Mouse (Mus musculus) heart, postnatal 36 days (tissue): ENCODE data around the gene Robo1. TPM values are rescaled to one million over a fixed set of nuclear protein-coding genes. Genes with fewer than 3 reads are reported as not detected.

Experiments
- DNase-seq, 2 experiments: peaks; one replicate each; pipeline ENCODE4 v3.0.0; 2021 to 2022
- intact Hi-C: fragments of 180-260 bp; cut with DNase I; formaldehyde crosslinking; loops from one replicate; pipeline ENCODE4 v1.15.1; 2025
- total RNA-seq, 2 experiments: library from RNA; stranded (reverse); gene quantifications; 2 replicates each; pipeline ENCODE4 v1.2.3; 2021

Robo1 gene
- total RNA-seq, 2 experiments from 2014 or later = 1.4 TPM

DNA sequence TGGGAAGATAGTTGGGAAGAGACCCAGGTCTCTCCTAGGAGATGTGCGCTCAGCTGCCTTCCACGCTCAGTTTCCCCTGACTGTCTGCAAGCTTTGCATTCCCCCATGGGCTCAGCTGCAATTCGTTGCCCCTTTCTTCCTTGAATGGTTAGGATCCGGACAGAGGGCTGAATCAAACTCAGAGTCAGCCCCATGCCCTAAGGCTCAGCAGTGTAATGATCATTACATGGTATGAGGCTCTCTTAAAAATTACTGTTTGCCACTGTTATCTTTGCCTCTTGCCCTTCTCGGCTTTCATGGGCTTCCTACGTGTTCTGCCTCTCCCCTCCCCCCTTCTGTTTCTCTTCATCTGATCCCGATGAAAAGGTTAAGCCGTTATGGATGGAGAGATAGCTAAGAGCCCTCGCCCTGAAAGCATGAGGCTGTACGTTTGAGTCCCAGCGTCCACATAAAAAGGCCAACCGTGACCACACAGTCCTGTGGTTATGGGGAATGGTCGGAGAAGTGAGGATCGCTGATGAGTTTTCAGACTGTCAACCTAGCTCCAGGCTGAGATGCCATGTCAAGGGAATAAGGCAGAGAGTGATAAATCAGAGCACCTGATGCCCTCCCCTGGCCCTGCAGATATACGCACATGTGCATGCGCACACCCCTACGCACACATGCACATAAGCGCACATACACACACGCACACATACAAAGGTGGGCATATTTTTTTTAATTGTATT lies 668.9 kb downstream of the Robo1 start:
- no peak for DNase-seq
- intact Hi-C loops = no loop called here

- intact Hi-C loops = loop anchor here (1.0 to 5.0 kb wide), 5 partner anchors 287 to 762 kb away; no protein-coding TSS in a partner anchor
- DNase-seq = peak; percentile 68 to 70
These were observed 671.5 kb downstream of the Robo1 start for GRCm38 (mm10) chr16:72979407-72980219.

GRCm38 (mm10) chr16:72990376-72991167 lies 682.5 kb downstream of the Robo1 start:
- DNase-seq = no peak
- intact Hi-C loops = no loop called here

DNA sequence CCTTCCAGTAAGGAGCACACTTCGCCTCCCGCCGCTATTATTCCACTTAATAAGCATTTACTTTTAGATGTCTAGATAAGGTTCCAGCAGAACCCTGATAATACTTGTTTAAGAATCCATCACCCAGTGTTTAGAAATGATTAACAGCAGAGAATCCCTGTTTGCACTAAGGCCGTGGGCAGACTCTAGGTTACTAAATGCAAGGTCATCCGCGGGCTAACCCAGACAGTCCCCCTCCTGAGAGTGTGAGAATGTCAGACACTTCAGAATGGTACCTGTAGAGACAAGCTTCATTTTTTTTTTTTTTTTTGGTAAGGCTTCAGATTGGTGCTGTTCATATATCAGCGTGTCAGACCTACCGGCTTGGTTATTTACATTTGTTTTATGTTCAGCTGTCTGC lies 685.1 kb downstream of the Robo1 start:
- intact Hi-C loops = no loop called here
- no peak for DNase-seq

DNA sequence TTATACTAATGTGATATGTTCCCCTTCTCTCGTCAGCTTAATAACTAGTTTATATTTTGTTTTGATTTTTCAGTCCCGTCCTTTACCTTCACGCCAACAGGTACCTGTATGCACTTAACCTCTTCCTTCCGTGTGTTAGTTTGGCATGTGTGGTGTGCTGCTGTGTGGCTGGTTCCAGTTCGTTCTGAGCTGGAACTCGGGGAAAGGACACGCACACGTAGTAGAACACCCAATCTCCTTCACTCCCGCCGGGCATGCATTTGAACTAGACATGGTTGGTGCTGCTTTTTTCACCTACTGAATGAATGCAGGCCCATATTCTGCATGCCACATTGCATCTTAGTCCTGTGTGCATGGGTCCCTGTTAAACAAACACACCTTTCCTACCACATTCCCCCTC lies 685.5 kb downstream of the Robo1 start:
- DNase-seq = no peak
- intact Hi-C loops = no loop called here

- intact Hi-C loops = loop anchor here (1.0 kb wide), 1 partner anchor 1418 kb away; no protein-coding TSS in a partner anchor
- DNase-seq = peak; percentile 32 to 48
These were observed 687.3 kb downstream of the Robo1 start for GRCm38 (mm10) chr16:72995251-72995954.

- intact Hi-C loops = loop anchor here (1.0 kb wide), 1 partner anchor 1417 kb away; no protein-coding TSS in a partner anchor
- no peak for DNase-seq
These were observed 687.9 kb downstream of the Robo1 start for GRCm38 (mm10) chr16:72995955-72996535.

- intact Hi-C loops = no loop called here
- DNase-seq = no peak
These were observed 690.6 kb downstream of the Robo1 start for GRCm38 (mm10) chr16:72998677-72999076.

DNA sequence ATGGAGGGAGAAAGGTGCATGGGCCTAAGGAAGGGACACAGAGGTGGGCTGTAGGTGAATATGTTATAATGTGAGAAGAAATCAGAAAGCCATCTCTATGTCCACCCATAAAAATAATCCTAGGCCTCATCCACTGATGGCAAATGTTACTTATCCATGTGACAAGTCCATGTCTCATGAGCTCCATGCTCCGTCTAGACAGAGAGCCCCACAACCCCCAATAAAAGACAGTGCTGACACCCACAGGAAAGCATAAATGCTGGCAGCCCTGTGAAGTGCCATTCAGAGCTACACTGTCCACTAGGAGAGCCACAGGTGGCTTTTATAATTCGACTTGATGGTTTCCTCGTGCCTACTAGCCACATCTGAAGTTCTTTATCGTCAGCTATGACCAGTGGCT lies 694.6 kb downstream of the Robo1 start:
- no peak for DNase-seq
- intact Hi-C loops = no loop called here

DNA sequence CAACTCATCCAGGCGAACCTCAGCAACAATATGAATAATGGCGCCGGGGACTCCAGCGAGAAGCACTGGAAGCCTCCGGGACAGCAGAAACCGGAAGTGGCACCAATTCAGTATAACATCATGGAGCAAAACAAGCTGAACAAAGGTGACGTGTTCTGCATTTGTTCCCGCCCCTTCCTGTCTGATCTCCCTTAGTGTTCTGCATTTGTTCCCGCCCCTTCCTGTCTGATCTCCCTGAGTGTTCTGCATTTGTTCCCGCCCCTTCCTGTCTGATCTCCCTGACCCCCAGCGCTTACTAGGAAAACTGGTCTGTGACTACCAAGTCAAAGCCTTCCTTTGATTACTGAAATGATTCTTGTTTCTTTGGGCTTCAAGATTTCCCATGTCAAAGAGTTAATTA lies 696.5 kb downstream of the Robo1 start:
- intact Hi-C loops = no loop called here
- no peak for DNase-seq

GRCm38 (mm10) chr16:73005831-73006230 lies 697.7 kb downstream of the Robo1 start:
- DNase-seq = no peak
- intact Hi-C loops = no loop called here

DNA sequence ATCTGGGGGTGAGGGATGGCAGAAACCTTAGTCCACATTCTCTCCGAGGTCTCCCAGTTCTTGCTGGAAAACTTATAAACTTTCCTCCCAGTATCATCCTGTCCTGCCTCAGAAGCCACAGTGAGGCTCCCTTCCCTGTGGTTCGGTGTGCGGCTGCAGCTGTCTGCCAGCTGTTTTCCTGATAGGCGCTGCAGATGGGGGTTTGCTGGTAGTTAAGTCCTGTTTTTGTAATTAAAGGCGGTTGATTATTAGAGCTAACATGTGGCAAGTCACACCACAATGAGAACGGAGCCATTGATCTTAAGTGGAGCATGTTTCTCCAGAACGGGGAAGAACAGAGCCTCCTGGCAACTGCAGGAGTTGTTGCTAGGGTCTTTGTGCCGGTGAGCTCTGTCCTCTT lies 699.3 kb downstream of the Robo1 start:
- intact Hi-C loops = no loop called here
- no peak for DNase-seq

GRCm38 (mm10) chr16:73011313-73011712 lies 703.2 kb downstream of the Robo1 start:
- intact Hi-C loops = no loop called here
- DNase-seq = no peak

DNA sequence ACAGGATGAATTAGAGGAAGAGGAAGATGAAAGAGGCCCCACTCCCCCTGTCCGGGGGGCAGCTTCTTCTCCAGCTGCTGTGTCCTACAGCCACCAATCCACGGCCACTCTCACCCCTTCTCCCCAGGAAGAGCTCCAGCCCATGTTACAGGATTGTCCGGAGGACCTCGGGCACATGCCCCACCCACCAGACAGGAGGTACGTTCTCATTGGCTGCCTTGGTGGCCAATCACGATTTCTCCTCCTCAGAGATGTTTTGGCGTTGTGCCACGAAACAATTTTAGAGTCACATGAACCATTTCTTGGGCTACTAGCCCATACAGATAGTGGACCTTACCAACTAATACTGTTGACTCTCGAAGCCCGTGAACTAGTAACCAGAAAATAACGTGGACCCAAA lies 704.8 kb downstream of the Robo1 start:
- no peak for DNase-seq
- intact Hi-C loops = no loop called here

- intact Hi-C loops = no loop called here
- DNase-seq = no peak
These were observed 706.4 kb downstream of the Robo1 start for GRCm38 (mm10) chr16:73014544-73014943.

DNA sequence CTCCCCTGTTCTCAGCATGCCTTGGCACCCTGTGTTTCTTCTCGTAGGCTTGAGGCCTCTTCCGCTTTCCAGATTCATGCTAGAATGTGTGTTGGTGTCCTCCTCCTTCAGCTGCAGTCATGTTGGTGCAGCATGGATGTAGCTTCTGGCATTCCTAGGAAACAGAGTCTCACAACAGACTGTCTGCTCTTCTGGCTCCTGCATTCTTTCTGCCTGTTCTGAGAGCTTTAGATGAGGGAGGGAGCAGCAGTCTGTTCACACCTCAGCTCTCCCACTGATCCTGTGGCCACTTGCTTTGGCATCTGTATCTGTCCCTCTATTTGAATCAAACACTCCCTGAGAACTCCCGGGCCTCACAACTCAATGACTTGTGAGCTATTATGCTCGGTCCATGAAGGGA lies 707.9 kb downstream of the Robo1 start:
- no peak for DNase-seq
- intact Hi-C loops = no loop called here

GRCm38 (mm10) chr16:73016801-73017200 lies 708.7 kb downstream of the Robo1 start:
- no peak for DNase-seq
- intact Hi-C loops = no loop called here

DNA sequence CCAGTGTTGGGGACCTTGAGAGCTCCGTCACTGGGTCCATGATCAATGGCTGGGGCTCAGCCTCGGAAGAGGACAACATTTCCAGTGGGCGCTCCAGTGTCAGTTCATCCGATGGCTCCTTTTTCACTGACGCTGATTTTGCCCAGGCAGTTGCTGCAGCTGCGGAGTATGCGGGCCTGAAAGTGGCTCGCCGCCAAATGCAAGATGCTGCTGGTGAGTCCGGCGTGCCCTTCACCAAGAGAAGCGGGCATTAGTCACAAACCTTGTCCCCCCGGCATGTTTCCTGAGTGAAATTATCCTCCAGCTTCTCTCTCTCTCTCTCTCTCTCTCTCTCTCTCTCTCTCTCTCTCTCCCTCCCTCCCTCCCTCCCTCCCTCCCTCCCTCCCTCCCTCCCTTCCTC lies 716.2 kb downstream of the Robo1 start:
- DNase-seq = no peak

GRCm38 (mm10) chr16:73027692-73028091 lies 719.6 kb downstream of the Robo1 start:
- intact Hi-C loops = no loop called here
- DNase-seq = no peak

More for the DNA sequence above, 716.2 kb downstream of the Robo1 start:
- intact Hi-C loops = no loop called here

DNA sequence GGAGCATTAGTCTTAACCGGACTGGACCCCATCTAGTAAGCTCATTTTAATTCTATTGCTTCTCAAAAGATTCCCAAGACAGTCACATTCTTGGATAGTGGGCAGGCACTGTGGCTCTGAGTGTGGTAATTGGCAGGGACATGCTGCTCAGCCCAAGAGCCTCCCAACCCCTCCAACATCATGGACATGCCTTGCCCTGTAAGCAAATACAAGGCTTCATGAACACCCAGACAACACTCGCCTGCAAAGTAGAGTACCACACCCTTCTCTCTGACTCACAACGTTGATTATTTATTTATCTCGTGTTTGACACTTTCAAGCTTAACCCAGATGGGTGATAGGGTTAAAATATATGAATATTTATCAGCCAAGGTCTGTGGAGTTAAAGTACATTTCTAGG lies 722.9 kb downstream of the Robo1 start:
- no peak for DNase-seq
- intact Hi-C loops = no loop called here
